Mouse (Mus musculus): Measurements from ENCODE around the gene Ehmt2. TPM values are rescaled to one million over a fixed set of nuclear protein-coding genes. Genes with fewer than 3 reads are reported as not detected.
"Not testable (repeated sequence)": the region's sequence is repeated elsewhere in the genome, so short reads cannot be mapped to it uniquely, and the experiment has no call there.

The Ehmt2 gene
- polyA plus RNA-seq, 1 experiment from 2014 or later, result 92.8 TPM

DNA sequence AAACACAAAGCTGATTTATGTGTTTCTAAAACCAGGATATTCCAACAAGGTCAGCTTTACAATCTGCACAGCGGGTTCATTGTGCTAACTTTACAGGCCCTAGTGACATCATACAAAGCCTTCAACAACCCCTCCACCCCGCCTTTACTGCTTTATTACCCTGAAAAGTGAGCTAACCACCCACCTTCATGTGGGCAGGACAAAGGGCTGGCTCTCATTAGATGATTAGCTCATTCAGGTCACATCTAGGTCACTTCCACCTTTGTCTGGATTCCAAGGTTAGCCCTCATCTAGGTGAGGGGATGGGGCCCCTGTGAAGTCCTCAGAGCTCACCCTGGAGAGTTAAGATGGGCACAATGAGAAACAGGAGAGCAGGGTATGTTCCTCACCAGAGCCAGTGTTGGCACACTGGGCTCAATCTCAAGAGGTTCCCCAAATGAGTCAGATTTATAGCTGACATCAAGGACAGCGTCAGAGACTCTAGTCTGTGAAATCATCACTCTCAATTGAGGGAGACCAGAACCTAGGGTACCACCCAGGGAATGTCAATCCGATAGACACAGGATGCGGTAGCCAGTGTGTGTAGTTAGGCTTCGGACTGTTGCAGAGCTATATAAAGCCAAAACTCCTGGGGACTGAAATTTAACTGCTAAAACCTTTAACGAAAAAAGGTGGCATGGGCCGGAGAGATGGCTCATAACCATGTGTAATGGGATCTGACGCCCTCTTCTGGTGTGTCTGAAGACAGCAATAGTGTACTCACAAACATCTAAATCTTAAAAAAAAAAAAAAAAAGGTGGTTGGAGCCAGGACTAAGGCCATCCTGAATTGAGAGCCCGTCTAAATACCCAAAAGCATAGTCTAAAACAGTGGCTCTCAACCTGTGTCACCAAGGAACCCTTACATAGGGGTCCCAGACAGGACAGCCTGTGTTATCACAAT, 52.5 kb downstream of the Ehmt2 start:
- no peaks in the 10 kb centered on the region for H3K27me3 ChIP-seq (ENCODE audit: insufficient read depth, low read length)
- no peak for ATAC-seq (ENCODE audit: low FRiP score, low TSS enrichment)
- H3K9ac ChIP-seq (replicated peaks; ENCODE audit: low read length), result peak overlapping the region; percentile 96
- peaks cover 21% of the 10 kb centered on the region for H3K36me3 ChIP-seq (ENCODE audit: insufficient read depth, low read length)
- H3K27ac ChIP-seq (ENCODE audit: low read length), result peak overlapping the region; percentile 89
- H3K4me2 ChIP-seq (replicated peaks; ENCODE audit: low read depth, low read length), result peak overlapping the region; percentile 71
- 16% methylated on average over 10 of the region's 10 CpGs for WGBS
- peak overlapping the region; percentile 88 for H3K4me3 ChIP-seq (ENCODE audit: low read length)
- peaks cover 9% of the 10 kb centered on the region for H3K4me1 ChIP-seq (ENCODE audit: insufficient read depth, low read length)
- no peaks in the 10 kb centered on the region for H3K9me3 ChIP-seq (ENCODE audit: low read length)

- H3K4me2 ChIP-seq (replicated peaks; ENCODE audit: low read depth, low read length), result peak overlapping the region; percentile 71
- peaks cover 21% of the 10 kb centered on the region for H3K36me3 ChIP-seq (ENCODE audit: insufficient read depth, low read length)
- H3K27me3 ChIP-seq (ENCODE audit: insufficient read depth, low read length), result no peaks in the 10 kb centered on the region
- H3K4me1 ChIP-seq (ENCODE audit: insufficient read depth, low read length), result peaks cover 9% of the 10 kb centered on the region
- peak overlapping the region; percentile 88 for H3K4me3 ChIP-seq (ENCODE audit: low read length)
- WGBS, result under 1% methylated on average over 29 of the region's 29 CpGs
- ATAC-seq (ENCODE audit: low FRiP score, low TSS enrichment), result peak; percentile 24; the same call in 1 of the 2 replicates
- H3K9ac ChIP-seq (replicated peaks; ENCODE audit: low read length), result peak overlapping the region; percentile 96
- H3K9me3 ChIP-seq (ENCODE audit: low read length), result no peaks in the 10 kb centered on the region
- H3K27ac ChIP-seq (ENCODE audit: low read length), result peak overlapping the region; percentile 89
These were observed 53.5 kb downstream of the Ehmt2 start for GRCm38 (mm10) chr17:34951636-34952377.

- H3K9ac ChIP-seq (replicated peaks; ENCODE audit: low read length), result peak overlapping the region; percentile 96
- WGBS, result 1% methylated on average over 23 of the region's 23 CpGs
- peak; percentile 80 for ATAC-seq (ENCODE audit: low FRiP score, low TSS enrichment)
- H3K36me3 ChIP-seq (ENCODE audit: insufficient read depth, low read length), result peaks cover 21% of the 10 kb centered on the region
- H3K4me2 ChIP-seq (replicated peaks; ENCODE audit: low read depth, low read length), result peak overlapping the region; percentile 71
- H3K4me1 ChIP-seq (ENCODE audit: insufficient read depth, low read length), result peaks cover 9% of the 10 kb centered on the region
- peak overlapping the region; percentile 88 for H3K4me3 ChIP-seq (ENCODE audit: low read length)
- H3K9me3 ChIP-seq (ENCODE audit: low read length), result no peaks in the 10 kb centered on the region
- H3K27me3 ChIP-seq (ENCODE audit: insufficient read depth, low read length), result no peaks in the 10 kb centered on the region
- peak overlapping the region; percentile 89 for H3K27ac ChIP-seq (ENCODE audit: low read length)
These were observed 54.2 kb downstream of the Ehmt2 start for GRCm38 (mm10) chr17:34952378-34953040.

DNA sequence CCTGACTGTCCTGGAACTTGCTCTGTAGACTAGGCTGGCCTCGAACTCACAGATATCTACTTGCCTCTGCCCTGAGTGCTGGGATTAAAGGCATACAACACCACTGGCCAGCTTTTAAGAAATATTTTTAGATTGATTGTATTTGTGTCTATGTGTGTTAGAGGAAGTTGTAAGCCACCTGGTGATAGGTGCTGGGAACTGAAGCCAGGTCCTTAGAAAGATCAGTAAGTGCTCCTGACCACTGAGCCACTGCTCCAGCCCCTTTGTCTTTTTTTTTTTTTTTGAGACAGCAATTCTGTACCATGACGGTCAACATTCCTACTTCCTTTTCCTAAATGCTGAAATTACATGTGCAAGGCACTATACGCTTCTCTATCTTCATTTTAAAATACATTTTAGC, 55.0 kb downstream of the Ehmt2 start:
- H3K9ac ChIP-seq (replicated peaks; ENCODE audit: low read length), result no peak overlapping the region; the same call in 1 of the 2 replicates
- no peaks in the 10 kb centered on the region for H3K9me3 ChIP-seq (ENCODE audit: low read length)
- WGBS, result 86% methylated on average over 3 of the region's 3 CpGs
- H3K4me2 ChIP-seq (replicated peaks; ENCODE audit: low read depth, low read length), result peak overlapping the region; percentile 71; the same call in 1 of the 2 replicates
- peaks cover 9% of the 10 kb centered on the region for H3K4me1 ChIP-seq (ENCODE audit: insufficient read depth, low read length)
- H3K4me3 ChIP-seq (ENCODE audit: low read length), result no peak overlapping the region; the same call in 1 of the 2 replicates
- no peak for ATAC-seq (ENCODE audit: low FRiP score, low TSS enrichment)
- H3K36me3 ChIP-seq (ENCODE audit: insufficient read depth, low read length), result peaks cover 21% of the 10 kb centered on the region
- no peaks in the 10 kb centered on the region for H3K27me3 ChIP-seq (ENCODE audit: insufficient read depth, low read length)
- no peak overlapping the region for H3K27ac ChIP-seq (ENCODE audit: low read length)

- no peak overlapping the region for H3K27ac ChIP-seq (ENCODE audit: low read length)
- H3K4me2 ChIP-seq (replicated peaks; ENCODE audit: low read depth, low read length), result no peak overlapping the region
- no peak for ATAC-seq (ENCODE audit: low FRiP score, low TSS enrichment)
- H3K9me3 ChIP-seq (ENCODE audit: low read length), result no peaks in the 10 kb centered on the region
- H3K27me3 ChIP-seq (ENCODE audit: insufficient read depth, low read length), result no peaks in the 10 kb centered on the region
- no peak overlapping the region for H3K4me3 ChIP-seq (ENCODE audit: low read length)
- H3K36me3 ChIP-seq (ENCODE audit: insufficient read depth, low read length), result peaks cover 19% of the 10 kb centered on the region
- no peak overlapping the region for H3K9ac ChIP-seq (replicated peaks; ENCODE audit: low read length)
- 78% methylated on average over 4 of the region's 4 CpGs for WGBS
- H3K4me1 ChIP-seq (ENCODE audit: insufficient read depth, low read length), result peaks cover 9% of the 10 kb centered on the region
These were observed 55.6 kb downstream of the Ehmt2 start for GRCm38 (mm10) chr17:34953904-34954303.

DNA sequence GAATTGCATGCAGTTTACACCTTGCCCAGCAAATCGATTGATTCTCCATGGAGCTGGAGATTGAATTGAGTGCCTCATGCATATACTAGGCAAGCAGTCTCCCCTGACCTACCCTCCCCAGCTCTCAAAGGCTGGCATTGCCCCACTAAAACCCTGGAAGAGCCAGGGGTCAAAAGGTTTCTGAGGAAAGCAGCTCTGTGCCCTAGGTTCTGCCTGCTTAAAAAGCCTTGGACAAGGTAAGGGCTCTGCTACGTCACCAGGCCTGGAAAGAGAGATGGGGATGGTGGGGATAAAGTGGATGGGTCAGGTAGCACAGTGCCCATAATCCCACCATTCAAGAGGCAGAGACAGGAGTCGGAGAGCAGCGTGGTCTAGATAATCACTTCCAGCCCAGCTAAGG, 56.6 kb downstream of the Ehmt2 start:
- Histone ChIP-seq H3K27me3 (ENCODE audit: insufficient read depth, low read length) (no peaks in the 10 kb centered on the region), H3K4me3 (ENCODE audit: low read length) (no peak overlapping the region), H3K36me3 (ENCODE audit: insufficient read depth, low read length) (peaks cover 13% of the 10 kb centered on the region), H3K4me2 (replicated peaks; ENCODE audit: low read depth, low read length) (no peak overlapping the region), H3K4me1 (ENCODE audit: insufficient read depth, low read length) (peaks cover 9% of the 10 kb centered on the region), H3K9me3 (ENCODE audit: low read length) (no peaks in the 10 kb centered on the region), H3K27ac (ENCODE audit: low read length) (no peak overlapping the region), H3K9ac (replicated peaks; ENCODE audit: low read length) (no peak overlapping the region)
- ATAC-seq (ENCODE audit: low FRiP score, low TSS enrichment), result no peak
- WGBS, result 83% methylated on average over 4 of the region's 4 CpGs

DNA sequence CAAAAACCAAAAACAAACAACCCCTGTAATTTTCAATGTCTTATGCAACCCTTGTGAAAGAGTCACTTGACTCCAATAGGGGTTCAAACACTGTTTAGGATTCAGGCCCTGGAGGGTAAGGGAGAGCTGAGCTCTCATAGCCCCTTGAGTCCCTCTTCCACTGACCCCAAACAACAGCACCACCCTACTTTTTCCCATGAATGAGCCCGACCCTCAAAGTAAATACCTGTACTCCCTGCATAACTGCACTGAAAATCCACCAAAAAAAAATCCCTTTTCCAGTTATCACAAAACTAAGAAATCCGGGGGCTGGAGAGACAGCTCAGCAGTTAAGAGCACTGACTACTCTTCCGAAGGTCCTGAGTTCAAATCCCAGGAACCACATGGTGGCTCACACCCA, 57.6 kb downstream of the Ehmt2 start:
- WGBS, result 84% methylated on average over 3 of the region's 3 CpGs
- no peak for ATAC-seq (ENCODE audit: low FRiP score, low TSS enrichment)
- Histone ChIP-seq H3K27me3 (ENCODE audit: insufficient read depth, low read length) (no peaks in the 10 kb centered on the region), H3K4me1 (ENCODE audit: insufficient read depth, low read length) (peaks cover 11% of the 10 kb centered on the region), H3K9ac (replicated peaks; ENCODE audit: low read length) (no peak overlapping the region), H3K9me3 (ENCODE audit: low read length) (no peaks in the 10 kb centered on the region), H3K36me3 (ENCODE audit: insufficient read depth, low read length) (peaks cover 3% of the 10 kb centered on the region; the same call in 1 of the 2 replicates), H3K4me3 (ENCODE audit: low read length) (no peak overlapping the region), H3K27ac (ENCODE audit: low read length) (no peak overlapping the region), H3K4me2 (replicated peaks; ENCODE audit: low read depth, low read length) (no peak overlapping the region)

- H3K4me1 ChIP-seq (ENCODE audit: insufficient read depth, low read length), result peaks cover 13% of the 10 kb centered on the region
- H3K27me3 ChIP-seq (ENCODE audit: insufficient read depth, low read length), result no peaks in the 10 kb centered on the region
- H3K4me2 ChIP-seq (replicated peaks; ENCODE audit: low read depth, low read length), result no peak overlapping the region
- 44% methylated on average over 1 of the region's 1 CpGs for WGBS
- no peak overlapping the region for H3K9ac ChIP-seq (replicated peaks; ENCODE audit: low read length)
- H3K4me3 ChIP-seq (ENCODE audit: low read length), result no peak overlapping the region
- H3K27ac ChIP-seq (ENCODE audit: low read length), result no peak overlapping the region
- no peaks in the 10 kb centered on the region for H3K9me3 ChIP-seq (ENCODE audit: low read length)
- no peak for ATAC-seq (ENCODE audit: low FRiP score, low TSS enrichment)
- no peaks in the 10 kb centered on the region for H3K36me3 ChIP-seq (ENCODE audit: insufficient read depth, low read length)
These were observed 58.1 kb downstream of the Ehmt2 start for GRCm38 (mm10) chr17:34956340-34956739.

GRCm38 (mm10) chr17:34957291-34957690, 59.0 kb downstream of the Ehmt2 start:
- H3K27me3 ChIP-seq (ENCODE audit: insufficient read depth, low read length); H3K27ac ChIP-seq (ENCODE audit: low read length); H3K36me3 ChIP-seq (ENCODE audit: insufficient read depth, low read length); H3K9me3 ChIP-seq (ENCODE audit: low read length); H3K9ac ChIP-seq (replicated peaks; ENCODE audit: low read length); H3K4me3 ChIP-seq (ENCODE audit: low read length); ATAC-seq (ENCODE audit: low FRiP score, low TSS enrichment): not testable (repeated sequence)
- H3K4me1 ChIP-seq (ENCODE audit: insufficient read depth, low read length), result peaks cover 17% of the 10 kb centered on the region
- 0 out of 2 replicates have a peak overlapping the region, but pooled peaks have one; percentile 4 for H3K4me2 ChIP-seq (replicated peaks; ENCODE audit: low read depth, low read length)
- WGBS, result 16% methylated on average over 29 of the region's 40 CpGs

All from kidney, embryonic 16.5 days (tissue).